Mouse (Mus musculus): ENCODE results near the gene Ppm1e.

DNA sequence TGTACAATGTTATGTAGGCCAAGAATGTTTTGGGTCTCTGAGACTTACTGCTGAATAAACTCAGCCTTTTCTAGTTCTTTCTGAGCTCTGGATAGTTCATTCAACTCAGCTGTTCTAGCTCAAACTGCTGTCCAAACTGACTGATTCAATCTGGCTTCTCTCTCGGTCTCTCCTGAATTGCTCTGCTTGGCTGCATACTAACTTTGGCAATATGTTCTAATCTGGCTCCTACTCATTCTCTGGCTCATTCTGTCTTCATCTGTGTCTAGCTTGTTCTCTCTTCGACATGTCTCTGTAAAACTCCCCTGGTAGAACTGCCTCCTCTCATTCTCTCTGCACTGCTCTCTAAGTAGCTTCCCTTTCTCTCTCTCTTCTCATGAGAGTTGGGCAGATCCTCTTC is 72.6 kb downstream of the Ppm1e start:
- no peak for TF ChIP-seq GATA1 (IDR thresholded peaks at IDR 0.05; ENCODE audit: low read length)
- no peak for TF ChIP-seq TAL1 (IDR thresholded peaks at IDR 0.05; ENCODE audit: low read length)

Data from erythroblast, embryonic 14.5 days (primary cell).